Mouse (Mus musculus): ENCODE measurements at regions not wholly inside any gene's neighbourhood (a gene's known extent, or its start where the extent isn't known, plus 50 kb on each side); places are given as distances from the start of the nearest gene placed in this dataset.
A peak's percentile ranks its signal among the peaks of the same experiment; 100 is the strongest.
"Not testable (repeated sequence)": the region's sequence is repeated elsewhere in the genome, so short reads cannot be mapped to it uniquely, and the experiment has no call there.

GRCm38 (mm10) chr2:10658317-10658716 is 288.0 kb downstream of the Sfmbt2 start:
- DNase-seq, result no peak

- DNase-seq, result not testable (repeated sequence)
Measured at GRCm38 (mm10) chr2:10667915-10668314, 297.6 kb downstream of the Sfmbt2 start.

DNA sequence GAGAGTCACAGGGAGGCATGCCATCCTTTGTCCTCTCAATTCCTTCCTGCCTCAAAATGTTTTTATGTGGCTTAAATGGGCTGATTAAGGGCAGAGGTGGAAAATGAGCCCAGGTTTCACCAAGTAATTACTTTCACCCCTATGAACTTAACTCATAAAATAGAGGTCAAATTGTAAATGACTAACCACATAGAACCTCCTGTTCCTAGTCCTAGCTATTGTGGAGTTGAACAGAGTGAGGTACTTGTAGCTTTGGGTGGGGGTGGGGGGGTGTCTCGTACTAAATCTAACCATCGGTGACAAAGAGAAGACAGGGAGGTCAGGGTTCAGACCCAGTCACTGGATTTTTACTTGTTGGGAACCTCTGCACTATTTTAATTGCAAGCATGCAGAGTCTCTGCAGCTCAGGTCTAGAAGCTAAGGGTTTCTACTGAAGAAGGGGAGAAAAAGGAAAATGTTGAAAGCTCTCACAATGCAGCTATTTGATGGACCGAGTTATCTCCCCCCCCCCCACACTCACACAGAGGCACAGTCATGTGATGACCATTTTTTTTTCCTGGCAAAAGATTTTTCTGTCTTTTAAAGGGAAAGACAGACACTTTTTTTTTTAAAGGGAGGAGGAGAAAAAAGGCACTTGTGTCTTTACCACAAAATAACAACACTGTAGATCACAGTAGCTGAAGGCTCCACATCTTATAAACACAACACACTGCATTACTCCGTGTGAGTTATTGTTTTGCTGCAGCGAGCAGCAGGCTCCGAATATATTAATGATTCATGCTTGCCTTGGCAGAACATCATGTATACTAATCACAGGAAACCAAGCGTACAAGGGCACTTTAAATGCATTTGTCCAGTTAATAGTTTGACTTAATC is 300.4 kb downstream of the Sfmbt2 start:
- no peak for DNase-seq

DNA sequence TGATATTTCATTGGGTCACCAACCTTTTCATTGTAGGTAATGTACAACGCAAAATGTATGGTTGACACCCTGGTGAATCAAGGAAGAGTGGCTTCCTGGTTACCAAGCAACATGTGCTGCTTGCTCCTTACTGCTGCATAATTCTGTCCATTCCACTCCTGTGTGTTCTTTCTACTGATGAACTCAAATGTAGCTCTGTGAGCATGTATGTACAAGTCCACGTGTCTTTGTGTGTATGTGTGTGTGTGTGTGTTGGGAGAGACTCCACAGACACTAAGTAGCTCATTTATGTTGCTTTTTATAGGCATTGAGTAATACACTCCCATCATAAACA is 301.0 kb downstream of the Sfmbt2 start:
- no peak for DNase-seq

DNA sequence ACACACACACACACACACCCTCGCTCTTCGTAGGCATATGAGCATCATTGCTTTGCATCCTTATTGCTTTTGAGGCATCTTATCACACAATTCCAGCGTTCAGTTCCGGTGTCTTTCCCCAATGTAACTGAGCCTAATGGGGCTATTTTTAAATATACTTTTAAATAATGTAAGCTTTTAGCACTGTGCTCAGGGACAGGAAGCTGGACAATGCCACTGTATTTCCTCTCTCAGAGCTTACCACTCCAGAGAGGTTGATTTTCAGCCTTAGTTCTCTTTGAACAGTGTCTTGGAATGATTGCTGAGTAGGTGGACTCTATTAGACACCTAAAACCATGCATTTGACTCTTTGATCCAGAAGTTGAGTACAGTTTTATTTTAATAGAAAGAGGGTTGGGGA is 301.9 kb downstream of the Sfmbt2 start:
- no peak for DNase-seq

GRCm38 (mm10) chr2:10674738-10675349 is 304.5 kb downstream of the Sfmbt2 start:
- no peak for DNase-seq

DNA sequence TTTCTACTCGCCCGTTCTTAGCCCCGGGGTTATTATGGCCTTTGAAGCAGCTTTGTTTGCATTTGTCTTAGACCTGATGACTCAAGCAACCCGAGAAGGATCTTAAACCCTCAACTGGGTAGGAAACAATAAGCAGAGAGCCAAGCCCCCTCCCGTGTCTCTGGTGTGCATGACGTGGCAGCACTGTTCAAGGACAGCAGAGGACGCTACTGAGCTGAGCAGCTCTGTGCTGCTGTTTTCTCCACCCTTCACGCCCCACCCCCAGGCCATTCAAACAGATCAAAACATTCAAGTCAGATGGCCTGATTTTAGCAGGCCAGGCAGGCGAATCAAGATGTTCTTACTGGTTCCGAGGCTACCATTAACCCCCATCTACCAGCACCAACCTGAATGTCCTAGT is 331.1 kb downstream of the Sfmbt2 start:
- DNase-seq, result no peak

DNA sequence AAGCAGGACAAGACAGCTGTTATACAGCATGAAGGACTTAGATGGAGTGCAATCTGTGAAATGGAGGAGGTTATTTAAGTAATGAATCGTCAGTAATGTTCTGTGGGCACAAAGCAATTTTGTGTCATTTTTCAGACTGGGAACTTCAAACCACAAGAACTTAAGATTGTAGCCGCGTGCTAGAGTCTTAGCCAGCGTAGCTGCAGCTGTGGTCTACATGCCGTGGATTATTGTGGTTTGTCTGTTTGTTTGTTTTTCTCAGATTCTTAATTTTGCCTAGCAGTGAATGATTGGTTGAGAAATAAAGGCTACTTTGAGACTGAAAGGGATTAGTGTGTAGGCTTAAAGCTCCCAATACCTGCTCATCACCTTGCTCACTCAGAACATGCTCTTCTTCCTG is 348.1 kb downstream of the Sfmbt2 start:
- DNase-seq, result no peak

GRCm38 (mm10) chr2:10734337-10734736 is 364.0 kb downstream of the Sfmbt2 start:
- DNase-seq, result not testable (repeated sequence)

GRCm38 (mm10) chr2:10736696-10737457 is 366.6 kb downstream of the Sfmbt2 start:
- no peak for DNase-seq

DNA sequence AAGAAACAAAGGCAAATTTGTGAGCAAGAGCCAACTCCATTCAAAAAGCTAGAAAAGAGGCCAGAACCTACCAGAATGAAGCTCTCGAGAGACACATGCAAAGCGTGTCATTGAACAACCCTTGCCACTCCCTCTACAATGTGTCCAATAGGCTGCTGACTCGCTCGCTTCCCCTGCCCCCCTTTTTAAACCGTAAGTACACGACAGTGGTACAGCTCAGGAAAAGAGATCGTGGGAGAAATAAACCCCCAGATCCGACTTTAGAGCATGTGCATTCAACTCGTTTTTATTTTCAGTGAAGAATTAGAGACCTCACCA is 367.1 kb downstream of the Sfmbt2 start:
- no peak for DNase-seq

- no peak for DNase-seq
Measured at GRCm38 (mm10) chr2:10745127-10745526, 374.8 kb downstream of the Sfmbt2 start.

DNA sequence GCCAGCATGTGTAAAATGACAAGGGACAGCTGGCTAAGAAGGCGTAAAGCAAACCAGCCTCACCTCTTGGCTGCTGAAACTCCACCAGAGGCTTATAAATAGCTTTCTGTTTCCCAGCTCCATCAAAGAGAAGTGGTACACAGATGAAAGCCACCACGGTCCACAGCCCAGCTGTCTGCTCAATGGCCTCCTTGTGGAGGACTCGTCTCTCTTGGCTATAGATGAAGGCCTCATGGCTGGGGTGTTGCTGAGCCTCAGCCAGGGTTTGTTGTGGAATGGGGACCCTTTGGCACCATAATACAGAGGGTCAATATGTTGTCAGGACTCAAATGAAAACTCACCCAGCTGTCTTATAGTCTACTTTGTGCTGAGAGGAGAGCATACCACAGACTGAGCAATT is 385.1 kb downstream of the Sfmbt2 start:
- no peak for DNase-seq

- no peak for DNase-seq
Measured at GRCm38 (mm10) chr2:10757202-10757840, 387.0 kb downstream of the Sfmbt2 start.

DNA sequence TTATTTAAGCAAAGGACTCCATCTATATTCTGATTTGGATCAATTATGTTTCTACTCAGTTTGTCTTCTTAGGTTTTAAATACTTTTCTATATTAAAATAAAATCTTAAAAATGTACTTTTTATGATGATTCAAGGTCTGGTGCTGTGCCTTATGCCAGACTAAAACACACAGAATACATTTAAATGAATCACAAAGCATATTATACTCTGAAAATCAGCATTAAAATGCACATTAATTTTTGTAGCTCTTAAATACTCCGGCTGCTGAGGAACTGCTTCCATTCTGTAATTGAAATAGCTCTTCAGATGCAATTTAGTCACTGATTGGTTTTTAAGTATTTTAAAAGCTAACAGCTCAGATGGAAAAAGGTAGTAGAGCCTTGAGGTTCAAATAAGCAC is 387.6 kb downstream of the Sfmbt2 start:
- DNase-seq, result no peak

- DNase-seq, result no peak
Measured at GRCm38 (mm10) chr2:10762236-10762635, 391.9 kb downstream of the Sfmbt2 start.

- DNase-seq, result no peak
Measured at GRCm38 (mm10) chr2:10783071-10783470, 388.8 kb upstream of the Prkcq start.

GRCm38 (mm10) chr2:10783594-10783993 is 388.3 kb upstream of the Prkcq start:
- DNase-seq, result no peak

DNA sequence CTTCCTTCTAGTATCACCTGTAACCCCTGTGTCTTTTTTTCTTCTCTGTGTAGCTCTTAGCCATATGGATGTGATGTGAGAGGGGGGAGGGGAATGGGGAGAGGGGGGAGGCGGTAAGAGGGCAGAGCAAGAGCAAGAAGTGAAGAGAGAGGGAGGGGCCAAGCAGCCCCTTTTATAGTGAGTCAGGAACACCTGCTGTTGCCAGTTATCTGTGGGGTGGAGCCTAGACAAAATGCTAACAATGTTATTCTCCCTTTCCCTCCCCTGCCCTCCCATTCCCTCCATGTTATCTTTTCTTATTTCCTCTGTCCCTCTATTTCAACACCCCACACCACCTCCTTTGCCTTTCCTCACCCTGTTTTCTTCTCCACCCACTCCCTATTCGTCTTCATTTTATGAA is 387.6 kb upstream of the Prkcq start:
- DNase-seq, result no peak

GRCm38 (mm10) chr2:10785156-10785555 is 386.8 kb upstream of the Prkcq start:
- peak; percentile 47 for DNase-seq

- DNase-seq, result no peak
Measured at GRCm38 (mm10) chr2:10788509-10788908, 383.4 kb upstream of the Prkcq start.

- DNase-seq, result no peak
Measured at GRCm38 (mm10) chr2:10791233-10791632, 380.7 kb upstream of the Prkcq start.

DNA sequence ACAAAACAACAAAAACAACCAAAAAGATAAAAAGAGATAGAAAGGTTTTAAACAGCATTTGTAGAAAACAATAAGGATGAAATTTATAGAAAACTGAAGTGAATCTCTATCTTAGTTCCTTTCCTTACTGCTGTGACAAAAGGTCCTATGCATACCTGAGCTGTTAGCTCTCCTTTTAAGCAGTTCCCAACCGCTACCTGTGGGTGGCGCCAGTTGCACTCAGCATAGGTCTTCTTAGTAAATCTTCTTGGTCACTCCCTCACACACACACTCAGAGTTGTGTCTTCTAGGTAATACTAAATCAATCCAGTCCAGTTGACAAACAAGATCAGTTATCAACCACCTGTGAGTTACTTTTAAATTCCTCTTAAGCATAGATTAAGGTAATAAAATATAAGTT is 355.5 kb upstream of the Prkcq start:
- peak; percentile 16 for DNase-seq
